Mouse (Mus musculus): Measurements from ENCODE around the gene Clec4e.
"Not testable (repeated sequence)": the region's sequence is repeated elsewhere in the genome, so short reads cannot be mapped to it uniquely, and the experiment has no call there.

The Clec4e gene

DNA sequence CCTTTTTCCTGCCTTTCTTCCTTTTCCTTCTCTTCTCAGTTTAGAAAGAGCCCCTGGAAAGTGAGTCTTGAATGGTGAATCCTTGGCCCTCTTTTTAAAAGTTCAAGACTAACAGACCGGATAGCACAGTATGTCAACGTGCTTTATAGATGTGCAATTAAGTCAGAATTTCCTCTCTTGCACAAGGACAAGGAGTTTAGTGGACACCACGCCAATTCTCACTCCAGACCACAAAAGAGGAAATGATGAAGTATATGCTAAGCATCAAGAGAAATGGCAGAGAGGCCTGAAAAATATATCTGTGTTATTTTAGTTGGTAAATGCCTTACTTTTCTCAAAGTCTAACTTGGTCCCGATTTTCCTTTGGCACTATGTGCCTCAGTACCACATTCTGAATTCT lies at the start of gene Clec4e:
Clec4e (minus strand) TSS at position 118 of the 400 bp plus-strand sequence.
- no peak for DNase-seq

DNA sequence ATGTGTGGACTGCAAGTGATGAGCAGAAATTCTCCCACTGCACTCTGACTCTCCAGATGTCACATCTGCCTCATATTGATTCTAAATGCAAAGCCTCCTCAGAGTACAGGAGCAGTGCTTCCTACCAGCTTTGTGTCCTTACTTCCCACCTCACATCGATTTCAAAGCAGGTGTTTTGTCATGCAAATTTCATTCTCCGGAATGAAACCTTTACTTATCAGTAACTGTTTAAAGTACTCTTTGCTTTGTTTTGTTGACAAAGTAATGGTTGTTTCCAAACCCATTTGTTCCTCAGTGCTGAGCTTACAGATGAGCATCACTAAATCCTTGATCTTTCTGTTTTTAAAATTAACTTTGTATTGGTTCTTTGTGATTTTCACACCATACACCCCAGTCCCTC lies 42.8 kb upstream of the Clec4e start:
- DNase-seq, result no peak

DNA sequence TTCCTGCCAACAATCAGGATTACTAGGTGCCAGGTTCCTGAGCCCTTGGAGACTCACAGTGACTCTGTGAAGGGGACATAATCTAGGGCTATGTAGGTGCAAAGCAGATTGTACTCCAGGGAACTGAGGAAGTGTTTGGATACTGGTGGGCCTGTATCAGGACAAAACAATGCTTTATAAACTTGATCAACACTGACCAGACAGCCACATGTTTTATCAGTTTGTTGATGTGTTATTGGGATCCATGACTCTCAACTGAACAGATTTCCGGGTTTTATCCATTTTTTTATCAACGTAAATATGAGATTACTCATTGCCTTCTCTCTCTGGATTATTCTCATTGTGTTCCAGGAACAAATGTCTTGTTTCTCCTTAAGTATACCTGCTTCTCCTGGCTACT lies 18.4 kb upstream of the Clec4e start, which contains the start of gene Vmn2r19:
Vmn2r19 (plus strand) TSS at position 301 of the 400 bp plus-strand sequence.
- DNase-seq, result no peak

DNA sequence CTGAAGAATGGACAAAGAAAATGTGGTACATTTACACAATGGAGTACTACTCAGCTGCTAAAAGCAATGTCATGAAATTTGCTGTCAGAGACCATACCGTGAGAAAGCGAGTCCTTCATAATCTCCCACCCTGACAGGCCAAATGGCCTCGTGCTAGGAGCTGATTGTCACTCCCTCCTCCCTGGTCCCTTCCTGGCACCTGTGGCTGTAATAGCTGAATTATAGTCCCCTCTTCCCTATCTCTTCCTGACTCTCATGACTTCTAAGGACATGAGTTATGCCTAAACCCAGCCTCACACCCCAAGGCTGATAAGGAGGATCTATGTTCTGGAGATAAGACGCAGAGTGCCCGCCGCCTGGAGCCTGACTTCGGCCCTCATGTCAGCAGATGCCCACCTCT lies 16.6 kb upstream of the Clec4e start:
- not testable (repeated sequence) for DNase-seq

GRCm38 (mm10) chr6:123296687-123297086 lies 7.0 kb upstream of the Clec4e start:
- no peak for DNase-seq

- not testable (repeated sequence) for DNase-seq
Measured at GRCm38 (mm10) chr6:123293509-123293908, 3.8 kb upstream of the Clec4e start.

- DNase-seq, result no peak
Measured at GRCm38 (mm10) chr6:123292751-123293400, 3.2 kb upstream of the Clec4e start.

GRCm38 (mm10) chr6:123288931-123289330 lies 739 bp downstream of the Clec4e start:
- no peak for DNase-seq

DNA sequence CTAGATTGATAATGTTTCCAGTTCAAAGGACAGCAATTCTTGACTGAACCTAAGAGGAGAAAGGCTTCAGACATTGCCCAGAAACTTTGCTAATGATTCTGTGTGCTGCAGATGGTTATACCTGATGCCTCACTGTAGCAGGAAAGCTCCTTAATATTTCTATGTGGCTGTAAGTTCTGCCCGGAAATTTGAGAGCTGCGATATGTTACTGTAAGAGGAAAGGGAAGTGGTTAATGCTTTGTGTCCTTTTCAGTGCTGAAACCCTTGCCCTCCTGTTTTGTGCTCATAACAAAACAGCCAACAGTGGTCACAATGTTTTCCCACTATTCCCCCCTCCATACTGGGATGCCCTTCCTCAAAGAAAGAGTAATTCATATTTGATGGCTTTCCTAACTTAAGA lies 3.4 kb downstream of the Clec4e start:
- no peak for DNase-seq

DNA sequence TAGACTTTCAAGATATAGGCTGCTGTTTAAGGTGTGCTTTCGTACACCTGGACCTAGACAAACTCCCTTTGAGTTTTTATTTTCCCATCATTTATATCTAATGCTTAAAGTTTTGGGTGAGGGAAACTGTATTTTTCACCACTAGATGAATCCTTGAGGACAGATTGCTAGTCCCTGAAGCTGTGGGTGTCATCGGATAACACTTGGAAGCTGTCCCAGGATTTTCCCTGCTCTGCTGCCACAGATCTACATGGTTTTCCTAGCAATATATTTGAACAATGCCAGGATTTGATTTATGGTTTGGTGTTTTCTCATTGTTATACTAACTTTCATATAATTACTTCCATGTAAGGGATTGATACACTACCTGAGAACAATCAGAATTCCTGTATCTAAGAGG lies 10.2 kb downstream of the Clec4e start:
- no peak for DNase-seq

DNA sequence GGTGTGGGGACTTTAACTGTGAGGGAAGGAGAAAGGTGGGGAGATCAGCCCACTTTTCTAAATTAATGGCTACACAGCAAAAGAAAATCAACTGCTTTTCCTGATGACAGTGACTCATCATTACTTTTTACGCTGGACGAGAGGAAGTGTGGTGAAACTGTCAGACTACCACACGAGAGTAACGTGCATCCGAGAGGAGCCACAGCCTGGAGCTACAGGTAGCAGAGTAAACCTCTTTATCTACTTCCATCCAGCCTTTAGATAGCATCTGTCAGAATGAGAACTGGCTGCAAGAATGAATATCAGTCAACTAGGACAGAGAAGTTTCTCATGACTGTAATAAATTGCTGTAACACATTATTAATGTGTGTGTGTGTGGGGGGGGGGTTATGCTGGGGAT lies 22.7 kb downstream of the Clec4e start:
- DNase-seq, result no peak

DNA sequence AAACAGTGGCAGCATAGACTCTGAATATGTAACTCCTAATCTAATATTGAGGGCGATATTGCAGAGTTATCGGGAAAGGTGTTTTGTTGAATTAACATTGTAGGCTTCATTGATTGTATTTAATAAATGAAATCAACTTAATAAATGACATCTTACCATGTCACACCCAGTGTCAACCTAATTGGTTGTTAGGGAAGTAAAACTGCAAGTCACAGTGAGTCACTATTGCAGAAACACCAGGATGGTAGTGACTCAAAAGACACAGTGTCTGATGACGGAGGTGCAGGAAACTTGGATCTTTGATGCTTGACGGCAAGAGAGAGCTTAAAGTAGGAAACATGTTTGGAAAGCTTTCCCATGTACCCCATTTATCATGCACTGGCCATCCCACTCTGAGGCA lies 23.9 kb downstream of the Clec4e start:
- no peak for DNase-seq

GRCm38 (mm10) chr6:123264194-123264593 lies 25.5 kb downstream of the Clec4e start:
- no peak for DNase-seq

GRCm38 (mm10) chr6:123261555-123262161 lies 28.0 kb downstream of the Clec4e start, which contains the start of gene Clec4d:
TSS of gene Clec4d (plus strand) at chr6:123262111.
- no peak for DNase-seq

DNA sequence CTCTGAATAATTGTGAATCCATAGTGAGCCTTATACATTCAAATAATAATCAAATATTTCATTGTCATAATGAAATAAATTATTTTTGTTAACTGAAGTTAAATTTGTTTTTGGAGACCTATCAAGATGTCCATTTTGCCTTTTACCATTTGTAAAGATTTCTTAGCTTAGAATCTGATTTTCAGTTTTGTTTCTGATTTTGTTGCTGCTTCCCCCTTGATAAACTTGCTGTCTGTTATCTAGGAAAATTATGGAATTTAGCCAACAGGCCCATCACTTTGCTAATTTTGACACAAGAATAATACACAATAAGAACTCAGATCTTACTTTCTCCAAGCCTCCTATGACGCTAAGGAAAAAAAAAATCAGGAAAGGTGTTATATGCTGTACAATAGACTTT lies 28.8 kb downstream of the Clec4e start:
- DNase-seq, result no peak

DNA sequence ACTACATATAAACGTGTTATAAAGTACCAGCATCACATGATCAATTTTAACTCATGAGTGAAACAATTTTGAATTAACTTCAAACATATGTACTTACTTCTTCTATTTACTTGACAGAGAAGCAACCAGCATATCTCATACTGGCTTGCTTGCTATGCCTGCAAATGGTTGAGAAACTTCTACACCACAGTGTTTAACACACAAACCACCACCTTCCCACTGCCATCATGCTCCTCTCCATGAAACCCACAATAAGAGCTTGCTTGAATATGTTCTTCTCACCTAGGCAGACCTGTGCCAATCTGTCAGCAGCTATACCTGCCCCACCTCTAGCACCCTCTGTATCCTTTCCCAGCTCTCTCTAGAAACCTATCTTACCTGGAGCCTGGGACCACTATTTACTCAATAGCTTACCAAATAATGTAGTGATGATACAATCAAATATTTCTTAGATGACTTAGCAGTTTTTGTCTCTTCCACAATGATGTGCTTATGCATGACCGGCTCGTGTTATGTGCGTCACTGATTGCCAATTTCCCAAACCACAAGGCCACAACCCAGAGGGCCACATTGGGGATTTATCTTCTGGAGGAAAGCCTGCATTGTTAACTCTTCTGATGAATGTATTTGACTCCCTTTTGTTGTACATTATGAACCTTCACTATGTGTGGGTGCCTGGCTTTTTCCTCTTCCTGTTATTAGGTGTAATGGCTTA lies 29.6 kb downstream of the Clec4e start:
- DNase-seq, result no peak

- no peak for DNase-seq
Measured at GRCm38 (mm10) chr6:123258946-123259345, 30.7 kb downstream of the Clec4e start.

DNA sequence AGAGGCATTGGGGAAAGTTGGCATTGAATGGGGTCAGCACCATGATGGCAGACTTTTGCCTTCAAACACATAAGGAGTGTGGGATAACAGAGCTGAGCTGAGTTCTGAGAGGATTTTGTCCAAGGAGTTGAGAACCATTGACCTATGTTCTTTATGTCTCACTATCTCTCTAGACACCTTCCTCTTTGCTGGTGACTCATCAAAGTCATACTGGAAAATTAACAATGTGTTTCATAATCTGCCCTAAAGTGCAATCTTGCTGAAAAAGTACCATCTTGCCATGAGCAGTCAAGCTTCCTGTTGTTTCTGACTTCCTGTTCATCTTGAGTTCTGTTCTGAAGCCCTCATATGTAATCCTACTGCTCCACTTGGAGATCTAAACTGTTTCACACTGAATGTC lies 36.9 kb downstream of the Clec4e start:
- DNase-seq, result no peak

- not testable (repeated sequence) for DNase-seq
Measured at GRCm38 (mm10) chr6:123248862-123249261, 40.8 kb downstream of the Clec4e start.

- no peak for DNase-seq
Measured at GRCm38 (mm10) chr6:123244201-123244600, 45.5 kb downstream of the Clec4e start.

DNA sequence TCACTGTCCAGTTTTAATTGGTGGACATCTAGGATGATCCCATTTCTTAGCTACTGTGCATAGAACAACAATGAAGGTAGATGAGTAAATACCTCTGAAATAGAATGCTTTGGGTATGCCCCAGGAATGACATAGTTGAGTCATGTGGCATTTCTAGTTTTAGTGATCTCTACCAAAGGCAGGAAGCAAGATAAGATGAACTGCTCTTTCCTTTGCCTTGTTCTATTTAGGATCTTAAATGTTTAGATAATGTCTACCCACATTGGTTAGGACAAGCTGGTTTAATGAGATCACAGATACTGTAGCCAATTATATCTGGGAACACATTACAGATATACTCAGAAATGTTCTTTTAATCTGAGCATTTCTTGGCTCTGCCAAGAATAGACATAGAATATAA lies 52.1 kb downstream of the Clec4e start:
- DNase-seq, result no peak

All from kidney, postnatal 4 days (tissue).